ENCODE assay signal across 26 mouse cellular contexts in genomic region chr3:84063369-84063914, GRCm38 (mm10). TPM values are rescaled to one million over a fixed set of nuclear protein-coding genes. Genes with fewer than 3 reads are reported as not detected.
DNase-seq lines count a peak whose midpoint lies in the region; ATAC-seq and TF ChIP-seq lines count a peak whose summit lies in the region.
"Had no signal": no experiment of that assay in that cellular context is flagged by ENCODE, and none has a peak within 500 bp of the region (broad histone marks: within the 10 kb centered on the region; RNA-seq: fewer than 3 reads in every experiment).

No protein-coding gene starts in this region.

- ATAC-seq in hindbrain, embryonic 14.5 days (ENCODE audit: low FRiP score): no peak
- no peak for ATAC-seq in hindbrain, postnatal 0 days
- peak; percentile 98 for ATAC-seq in megakaryocyte, adult 5-6 weeks (ENCODE audit: poor library complexity, severe bottlenecking)
- ATAC-seq: CD4-positive, CD25-positive, alpha-beta regulatory T cell, adult 4 months; forebrain, embryonic 14.5 days; intestine, embryonic 16.5 days; midbrain, embryonic 13.5 days had no signal

- no peak overlapping the region for H3K4me3 ChIP-seq in hindbrain, embryonic 14.5 days (replicated peaks; ENCODE audit: low read length)
- H3K4me3 ChIP-seq in hindbrain, postnatal 0 days (ENCODE audit: low read length): no peak overlapping the region
- no peak overlapping the region for H3K4me3 ChIP-seq in lung, adult 2 months (replicated peaks; ENCODE audit: extremely low read depth, low read depth, low read length)
- H3K4me3 ChIP-seq: heart, adult 2 months; limb, embryonic 13.5 days; liver, embryonic 13.5 days; lung, embryonic 15.5 days; midbrain, embryonic 13.5 days had no signal

- no peak for TF ChIP-seq CTCF in hindbrain, postnatal 0 days (IDR thresholded peaks at IDR 0.05; ENCODE audit: low read depth)
- no peak for TF ChIP-seq CTCF in brain, embryonic 14.5 days (IDR thresholded peaks at IDR 0.05; ENCODE audit: borderline replicate concordance, extremely low read depth, insufficient read depth, insufficient read length)
- no peak for TF ChIP-seq CTCF in lung, adult 2 months (IDR thresholded peaks at IDR 0.05; ENCODE audit: insufficient read depth, low read length)

- peak; percentile 17 for DNase-seq in hindbrain, embryonic 14.5 days (ENCODE audit: low spot score)
- no peak for DNase-seq in hindbrain, postnatal 0 days (ENCODE audit: low spot score)
- DNase-seq in 416B (ENCODE audit: low read depth): peak; percentile 29
- DNase-seq in brain, embryonic 14.5 days (ENCODE audit: low read depth): peak; percentile 17
- DNase-seq in testis, postnatal 10 days (ENCODE audit: low spot score): no peak
- DNase-seq in lung, adult 2 months: no peak
- DNase-seq in right cerebral cortex, postnatal 36 days (ENCODE audit: low spot score in 2 of 2): no peak
- DNase-seq: adrenal gland, postnatal 25 days; cerebellum, adult 8-10 months; gastrocnemius, postnatal 25 days; heart, adult 2 months; heart, postnatal 14 days; kidney, adult 8-10 months; kidney, postnatal 4 days; liver, embryonic 13.5 days; retina, postnatal 1 day; right cerebral cortex, postnatal 14 days had no signal

- H3K9ac ChIP-seq in hindbrain, embryonic 14.5 days: no peak overlapping the region
- no peak overlapping the region for H3K9ac ChIP-seq in hindbrain, postnatal 0 days (replicated peaks; ENCODE audit: low read length)
- H3K9ac ChIP-seq: limb, embryonic 13.5 days; liver, embryonic 13.5 days; lung, embryonic 15.5 days; midbrain, embryonic 13.5 days had no signal

- H3K4me1 ChIP-seq in hindbrain, embryonic 14.5 days (replicated peaks; ENCODE audit: control insufficient read depth, insufficient read depth, low read length): no peaks in the 10 kb centered on the region
- H3K4me1 ChIP-seq in hindbrain, postnatal 0 days (ENCODE audit: insufficient read depth, low read length): no peaks in the 10 kb centered on the region
- no peaks in the 10 kb centered on the region for H3K4me1 ChIP-seq in lung, adult 2 months (ENCODE audit: control insufficient read depth, insufficient read depth, low read length)

- H3K27ac ChIP-seq in hindbrain, embryonic 14.5 days: no peak overlapping the region
- no peak overlapping the region for H3K27ac ChIP-seq in hindbrain, postnatal 0 days
- H3K27ac ChIP-seq: heart, adult 2 months; kidney, postnatal 0 days; limb, embryonic 13.5 days; liver, embryonic 13.5 days; lung, embryonic 15.5 days; midbrain, embryonic 13.5 days had no signal

- no peaks in the 10 kb centered on the region for H3K36me3 ChIP-seq in hindbrain, embryonic 14.5 days (replicated peaks; ENCODE audit: control insufficient read depth, insufficient read depth)
- H3K36me3 ChIP-seq in hindbrain, postnatal 0 days (ENCODE audit: insufficient read depth, low read length): no peaks in the 10 kb centered on the region
- H3K36me3 ChIP-seq: limb, embryonic 13.5 days; liver, embryonic 13.5 days; lung, embryonic 15.5 days; midbrain, embryonic 13.5 days had no signal

- no peaks in the 10 kb centered on the region for H3K9me3 ChIP-seq in hindbrain, embryonic 14.5 days (ENCODE audit: control insufficient read depth, low read length)
- H3K9me3 ChIP-seq in hindbrain, postnatal 0 days (ENCODE audit: low read length): no peaks in the 10 kb centered on the region
- H3K9me3 ChIP-seq: limb, embryonic 13.5 days; liver, embryonic 13.5 days; lung, embryonic 15.5 days; midbrain, embryonic 13.5 days had no signal

- no peak overlapping the region for H3K4me2 ChIP-seq in hindbrain, embryonic 14.5 days (replicated peaks)
- no peak overlapping the region for H3K4me2 ChIP-seq in hindbrain, postnatal 0 days (ENCODE audit: low read depth, low read length)
- H3K4me2 ChIP-seq: limb, embryonic 13.5 days; liver, embryonic 13.5 days; lung, embryonic 15.5 days; midbrain, embryonic 13.5 days had no signal

- 87% methylated on average over 2 of the region's 2 CpGs for WGBS in hindbrain, embryonic 14.5 days
- WGBS in hindbrain, postnatal 0 days: 78% methylated on average over 2 of the region's 2 CpGs
- 95% methylated on average over 2 of the region's 2 CpGs for whole genome bisulfite sequencing in lung, adult 2 months

- no peaks in the 10 kb centered on the region for H3K27me3 ChIP-seq in hindbrain, embryonic 14.5 days (ENCODE audit: control insufficient read depth, insufficient read depth, low read length)
- no peaks in the 10 kb centered on the region for H3K27me3 ChIP-seq in hindbrain, postnatal 0 days (ENCODE audit: insufficient read depth, low read length)
- H3K27me3 ChIP-seq: limb, embryonic 13.5 days; liver, embryonic 13.5 days; lung, embryonic 15.5 days; megakaryocyte, embryonic 14.5 days; midbrain, embryonic 13.5 days had no signal

- no peak for TF ChIP-seq POLR2A in brain, embryonic 14.5 days (IDR thresholded peaks at IDR 0.05; ENCODE audit: borderline replicate concordance, extremely low read depth, insufficient read depth, insufficient read length, poor library complexity, severe bottlenecking)
- no peak for TF ChIP-seq POLR2A in lung, adult 2 months (IDR thresholded peaks at IDR 0.05; ENCODE audit: borderline replicate concordance, extremely low read depth, low read depth, low read length)

RNA-seq across cellular contexts. Expression of gene Tmem131l, which starts 23.5 kb away (rescaled TPM):
- 51.2 and 57.5 TPM in 2 replicates for polyA plus RNA-seq in hindbrain, embryonic 14.5 days (2014; fragmentation: Nextera tagmentation; extraction: Ambion mirVana)
- total RNA-seq in hindbrain, postnatal 0 days (2014; rRNA removed): 28.4 and 33.2 TPM in 2 replicates
- 18.6 and 20.5 TPM in 2 replicates for polyA plus RNA-seq in hindbrain, postnatal 0 days (2015; fragmentation: Nextera tagmentation; extraction: Ambion mirVana)
- polyA plus RNA-seq in brain, embryonic 14.5 days (2012; rRNA removed): 103 and 129 TPM in 2 replicates
- total RNA-seq in megakaryocyte, adult 5-6 weeks (2015): 40.0 and 63.5 TPM in 2 replicates
- 29.7 and 40.2 TPM in 2 replicates for total RNA-seq in megakaryocyte, adult 5-6 weeks (2017)
- polyA plus RNA-seq in lung, adult 2 months (2012; rRNA removed): 21.3 and 24.5 TPM in 2 replicates

Comparison
In these comparisons a context has a peak if more than half of its experiments do, and no peak if none do; other contexts are left out.
1. DNase-seq: peak in hindbrain, embryonic 14.5 days (single experiment), 416B (single experiment) and brain, embryonic 14.5 days (single experiment); none in hindbrain, postnatal 0 days (single experiment), testis, postnatal 10 days (single experiment), lung, adult 2 months (single experiment) and right cerebral cortex, postnatal 36 days (0 of 2).